7 mouse cellular contexts compared by ENCODE assay signal in genomic region chr5:148450924-148451323, GRCm38 (mm10). TPM values are rescaled to one million over a fixed set of nuclear protein-coding genes. Genes with fewer than 3 reads are reported as not detected.
A peak's percentile ranks its signal among the peaks of the same experiment; 100 is the strongest.
DNase-seq lines count a peak whose midpoint lies in the region; TF ChIP-seq lines count a peak whose summit lies in the region.

No protein-coding gene starts in this region.

- no peak overlapping the region for H3K4me3 ChIP-seq in lung, adult 2 months (replicated peaks; ENCODE audit: extremely low read depth, low read depth, low read length)
- H3K4me3 ChIP-seq in small intestine, adult 2 months (ENCODE audit: low read depth, low read length), result no peak overlapping the region

- 33% methylated on average over 11 of the region's 11 CpGs for WGBS in lung, adult 2 months
- WGBS in small intestine, adult 2 months, result 13% methylated on average over 11 of the region's 11 CpGs

- H3K4me1 ChIP-seq in lung, adult 2 months (ENCODE audit: control insufficient read depth, insufficient read depth, low read length), result no peaks in the 10 kb centered on the region
- no peaks in the 10 kb centered on the region for H3K4me1 ChIP-seq in small intestine, adult 2 months (ENCODE audit: control insufficient read depth, insufficient read depth, insufficient read length, low read length)

- H3K36me3 ChIP-seq in small intestine, adult 2 months (ENCODE audit: control insufficient read depth, insufficient read depth, low read length), result no peaks in the 10 kb centered on the region

- peak; percentile 31 to 48 for DNase-seq in CD8-positive naive resting alpha-beta T cell, adult 2 months (ENCODE audit: low read depth in 2 of 2, low spot score in 2 of 2)
- peak; percentile 82 for DNase-seq in R1 (ENCODE audit: low read depth, low spot score)
- DNase-seq in cerebellum, postnatal 25 days, result peak; percentile 56 to 74
- peak; percentile 50 for DNase-seq in heart, adult 8-10 months (ENCODE audit: low spot score)
- DNase-seq in kidney, postnatal 25 days, result peak; percentile 66 to 76
- peak; percentile 51 for DNase-seq in lung, adult 2 months

- peak; percentile 78 for TF ChIP-seq CTCF in lung, adult 2 months (IDR thresholded peaks at IDR 0.05; ENCODE audit: insufficient read depth, low read length)
- peak; percentile 80; the same call in 1 of the 2 replicates for TF ChIP-seq CTCF in small intestine, adult 2 months (IDR thresholded peaks at IDR 0.05; ENCODE audit: extremely low read depth, insufficient read length, insufficient replicate concordance, low read depth, low read length)

- H3K27me3 ChIP-seq in small intestine, adult 2 months (ENCODE audit: control insufficient read depth, insufficient read depth, low read length), result no peaks in the 10 kb centered on the region

- TF ChIP-seq POLR2A in lung, adult 2 months (IDR thresholded peaks at IDR 0.05; ENCODE audit: borderline replicate concordance, extremely low read depth, low read depth, low read length), result no peak
- no peak for TF ChIP-seq POLR2A in small intestine, adult 2 months (IDR thresholded peaks at IDR 0.05; ENCODE audit: low read depth, low read length)

- no peak overlapping the region for H3K27ac ChIP-seq in small intestine, adult 2 months (ENCODE audit: insufficient read depth, low read depth, low read length)

RNA-seq across cellular contexts. Expression of gene Slc7a1, which starts 51.2 kb away (rescaled TPM):
- total RNA-seq in heart, adult 8-10 months (2022), result 10 to 100 TPM in 3 of 4 experiments, 1 to 10 TPM in 1; 9.3 to 13.4 (median 10.9) TPM
- 4.9 and 5.9 TPM in 2 replicates for polyA plus RNA-seq in lung, adult 2 months (2012; rRNA removed)
- polyA plus RNA-seq in small intestine, adult 2 months (2012; rRNA removed), result 6.3 and 7.4 TPM in 2 replicates
